Mouse (Mus musculus) left cerebral cortex, adult 9 months (tissue): ENCODE measurements at regions not wholly inside any gene's neighbourhood (a gene's known extent, or its start where the extent isn't known, plus 50 kb on each side); places are given as distances from the start of the nearest gene placed in this dataset.
A peak's percentile ranks its signal among the peaks of the same experiment; 100 is the strongest.

Experiments used
- DNase-seq, 2 experiments: peaks; one replicate each; pipeline ENCODE4 v3.0.0; 2022; ENCODE audit warnings: low spot score in 2 of 2

DNA sequence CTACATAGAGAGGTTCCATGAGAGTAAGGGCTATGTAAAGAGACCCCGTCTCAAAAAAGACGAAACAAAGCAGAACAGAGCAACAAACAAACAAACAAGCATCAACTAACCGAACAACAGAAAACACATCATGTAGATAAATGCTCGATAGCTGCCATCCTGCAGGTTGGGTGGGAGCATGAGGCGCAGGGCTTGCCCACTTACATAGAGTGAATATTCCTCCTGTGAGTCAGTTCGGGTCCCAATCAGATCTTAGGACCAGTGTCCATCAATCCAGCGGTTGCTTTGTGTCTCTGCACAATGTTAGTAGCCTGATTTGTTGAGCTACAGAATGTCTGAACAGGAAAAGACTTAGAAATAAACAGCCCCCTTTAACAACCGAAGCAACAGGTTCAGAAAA lies 129.4 kb upstream of the Rcn1 start:
- no peak for DNase-seq

GRCm38 (mm10) chr2:105544099-105544498 lies 124.6 kb upstream of the Pax6 start:
- no peak for DNase-seq

DNA sequence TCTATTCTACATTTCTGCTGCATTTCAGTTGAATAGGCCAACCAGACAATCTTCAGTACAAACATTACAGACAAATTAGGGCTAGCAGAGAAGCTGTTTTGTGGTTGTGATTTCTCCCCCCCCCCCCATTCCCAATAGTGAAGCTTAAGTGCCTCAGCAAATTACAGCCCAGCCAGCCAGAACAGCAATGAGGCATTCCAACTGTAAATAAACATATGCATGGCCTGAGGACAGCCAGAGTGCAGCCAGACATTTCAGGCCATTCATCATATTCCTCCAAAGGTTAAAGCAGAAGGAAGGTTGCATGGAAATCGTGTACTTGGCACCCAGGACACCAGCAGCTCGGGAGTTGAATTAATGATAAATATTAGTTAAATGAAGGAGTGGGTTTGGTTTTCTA lies 116.6 kb upstream of the Pax6 start:
- no peak for DNase-seq

GRCm38 (mm10) chr2:105586782-105587181 lies 81.9 kb upstream of the Pax6 start:
- no peak for DNase-seq

DNA sequence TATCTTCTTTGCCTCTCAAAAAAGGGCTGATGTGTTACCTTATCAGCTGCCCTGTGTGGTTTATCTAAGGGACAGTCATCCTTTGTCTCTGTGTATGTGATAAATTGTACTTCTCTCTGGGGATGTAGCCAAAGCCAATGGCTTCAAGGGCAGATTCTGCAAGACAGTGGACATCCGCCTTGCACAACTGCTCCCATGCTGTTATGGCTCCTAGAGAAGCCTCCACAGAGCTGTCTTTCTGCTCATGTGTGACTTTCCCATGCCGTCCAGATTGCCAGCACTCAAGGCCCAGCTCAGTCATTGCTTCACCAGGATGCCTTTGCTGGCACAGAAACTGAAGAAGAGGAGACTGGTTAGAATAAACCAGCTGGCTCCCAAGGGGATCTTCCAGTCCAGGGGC lies 74.6 kb upstream of the Pax6 start:
- DNase-seq: no peak

DNA sequence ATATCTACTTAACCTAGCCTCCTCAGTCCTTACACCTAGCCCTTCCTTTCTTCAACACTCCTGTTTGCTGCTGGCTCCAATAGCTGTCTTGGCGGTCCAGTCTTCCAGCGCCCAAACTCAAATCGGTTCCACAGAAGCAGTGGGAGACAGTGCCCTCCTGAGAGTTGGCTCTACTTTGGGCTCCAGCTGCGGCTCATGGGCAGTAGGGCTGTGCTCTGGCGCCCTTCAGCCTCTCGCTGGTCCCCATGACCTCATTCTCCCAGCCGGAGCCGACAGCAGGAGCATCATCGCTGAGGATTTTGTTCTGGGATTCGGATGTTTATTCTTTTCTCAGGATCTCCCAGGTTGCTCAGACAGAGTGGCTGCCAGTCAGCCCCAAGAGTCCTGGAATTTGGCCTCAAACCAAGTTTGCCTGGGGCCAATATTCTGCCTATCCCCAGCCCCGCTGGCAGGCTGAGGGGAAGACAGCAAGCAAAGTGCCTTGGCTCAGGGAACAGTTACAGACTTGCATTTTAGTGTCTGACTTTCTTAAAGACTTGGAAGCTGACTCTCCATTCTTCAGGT lies 64.1 kb upstream of the Pax6 start:
- no peak for DNase-seq

DNA sequence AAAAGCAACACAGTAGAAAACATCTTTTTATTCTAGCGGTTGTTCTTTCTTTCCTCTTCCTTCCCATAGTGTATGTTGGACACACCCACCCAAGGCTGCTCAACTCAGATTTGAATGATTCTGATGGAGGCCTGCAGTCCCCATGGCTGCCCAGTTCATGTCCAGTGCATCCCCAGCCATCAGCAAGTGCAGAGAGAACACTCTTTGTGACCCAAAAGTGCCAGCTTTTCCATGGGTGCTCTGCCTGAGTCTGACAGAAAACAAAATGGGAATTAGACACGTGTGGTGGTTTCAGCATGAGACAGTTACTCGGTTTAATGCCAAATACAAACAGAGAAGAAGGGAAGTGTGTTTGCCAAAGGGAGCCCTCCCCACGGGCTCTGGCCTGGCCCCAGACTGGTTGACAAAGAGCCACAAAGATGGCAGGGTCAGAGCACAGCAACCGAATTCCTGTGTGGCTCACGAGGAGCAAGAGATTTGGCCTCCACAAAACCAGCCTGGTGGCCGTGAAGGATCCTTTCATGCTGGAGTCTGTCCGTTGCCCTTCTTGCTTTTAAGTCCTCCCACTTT lies 60.6 kb upstream of the Pax6 start:
- DNase-seq: peak in 1 of 2 experiments; percentile 22

DNA sequence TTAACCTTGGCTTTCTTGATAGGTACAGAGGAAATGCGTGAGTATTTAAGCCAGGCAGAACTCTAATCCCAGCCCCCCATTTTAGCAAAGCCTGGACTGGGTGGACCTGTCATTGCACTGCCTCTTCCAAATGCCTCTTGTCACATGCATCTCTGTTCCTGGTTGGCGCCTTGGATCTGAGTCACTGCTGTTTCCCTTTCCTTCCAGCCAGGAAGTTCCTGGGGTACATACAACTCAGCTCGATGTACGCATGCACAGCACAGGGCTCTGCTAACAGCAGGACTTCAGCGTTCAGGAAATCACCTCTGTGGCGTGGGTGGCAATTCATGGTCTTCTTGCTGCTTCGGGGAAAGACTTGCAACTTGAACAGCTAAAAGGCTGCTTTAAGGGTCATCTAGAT lies 59.9 kb upstream of the Pax6 start:
- no peak for DNase-seq

DNA sequence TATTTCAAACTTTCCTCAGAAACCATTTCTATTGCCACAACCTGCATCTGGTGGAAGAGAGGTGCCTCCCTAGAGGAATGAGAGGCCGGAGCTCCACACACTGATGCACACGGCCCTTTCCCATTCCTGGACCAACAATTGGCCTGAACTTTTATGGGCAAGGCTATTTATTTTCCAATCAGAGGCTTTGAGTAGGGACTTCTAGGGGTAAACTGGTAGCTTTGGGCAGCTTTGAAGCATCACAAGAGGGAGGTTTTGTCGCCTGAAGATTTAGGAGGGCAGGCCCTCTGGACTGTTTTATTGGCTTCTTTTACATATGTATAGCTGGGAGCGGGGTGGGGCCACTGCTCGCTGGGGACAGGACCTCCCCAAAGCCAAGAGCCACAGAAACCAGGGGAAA lies 57.7 kb upstream of the Pax6 start:
- DNase-seq: no peak

- DNase-seq: no peak
These were observed 57.0 kb upstream of the Pax6 start for GRCm38 (mm10) chr2:105611651-105612050.

GRCm38 (mm10) chr2:105612051-105612664 lies 56.5 kb upstream of the Pax6 start:
- DNase-seq: peak in 1 of 2 experiments; percentile 10

GRCm38 (mm10) chr2:105612706-105613105 lies 56.0 kb upstream of the Pax6 start:
- no peak for DNase-seq

DNA sequence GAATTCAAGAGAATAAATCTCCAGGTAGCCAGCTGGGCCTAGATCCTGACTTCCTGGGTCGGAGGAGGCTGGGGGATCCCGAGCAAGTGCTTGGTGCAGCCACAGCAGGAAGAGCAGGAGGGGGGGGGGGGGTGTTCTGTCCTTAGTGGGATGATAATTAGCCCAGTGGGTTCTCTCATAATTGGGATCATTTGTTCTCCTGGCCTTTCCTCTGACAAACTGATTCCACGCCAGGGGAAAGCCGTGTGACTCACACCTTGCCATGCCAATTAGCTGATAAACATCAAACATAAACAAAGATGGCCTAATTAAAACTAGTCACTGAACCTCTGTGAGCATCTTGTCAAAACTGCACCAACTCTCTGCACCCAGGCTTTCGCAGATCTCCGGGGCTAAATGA lies 55.5 kb upstream of the Pax6 start:
- no peak for DNase-seq

GRCm38 (mm10) chr2:105615891-105616733 lies 52.6 kb upstream of the Pax6 start:
- DNase-seq: peak in 1 of 2 experiments; percentile 16
